Mouse (Mus musculus): Measurements from ENCODE around the gene Gm1043. TPM values are rescaled to one million over a fixed set of nuclear protein-coding genes. Genes with fewer than 3 reads are reported as not detected.

Gm1043 gene
- polyA plus RNA-seq, 1 experiment from 2014 or later = not detected

- no peaks in the 10 kb centered on the region; the same call in 1 of the 2 replicates for H3K27me3 ChIP-seq (replicated peaks)
- 72% methylated on average over 8 of the region's 8 CpGs for WGBS (ENCODE audit: insufficient replicate concordance)
- no peak overlapping the region for H3K9ac ChIP-seq
- ATAC-seq = no peak
- H3K4me1 ChIP-seq = peaks cover 6% of the 10 kb centered on the region; the same call in 1 of the 2 replicates
- no peak overlapping the region for H3K27ac ChIP-seq
- no peak overlapping the region for H3K4me3 ChIP-seq
- no peaks in the 10 kb centered on the region for H3K9me3 ChIP-seq (replicated peaks)
- no peaks in the 10 kb centered on the region for H3K36me3 ChIP-seq
- H3K4me2 ChIP-seq = no peak overlapping the region
Measured at GRCm38 (mm10) chr5:37196196-37196595, 111.0 kb downstream of the Gm1043 start.

- H3K4me2 ChIP-seq = no peak overlapping the region
- H3K4me3 ChIP-seq = no peak overlapping the region
- no peaks in the 10 kb centered on the region; the same call in 1 of the 2 replicates for H3K27me3 ChIP-seq (replicated peaks)
- H3K4me1 ChIP-seq = peaks cover 6% of the 10 kb centered on the region; the same call in 1 of the 2 replicates
- H3K36me3 ChIP-seq = no peaks in the 10 kb centered on the region
- no peaks in the 10 kb centered on the region for H3K9me3 ChIP-seq (replicated peaks)
- 56% methylated on average over 10 of the region's 10 CpGs for WGBS (ENCODE audit: insufficient replicate concordance)
- no peak for ATAC-seq
- no peak overlapping the region for H3K27ac ChIP-seq
- no peak overlapping the region for H3K9ac ChIP-seq
Measured at GRCm38 (mm10) chr5:37196666-37197250, 111.6 kb downstream of the Gm1043 start.

GRCm38 (mm10) chr5:37197423-37197822, 112.3 kb downstream of the Gm1043 start:
- Histone ChIP-seq H3K4me3 (no peak overlapping the region), H3K4me1 (peaks cover 6% of the 10 kb centered on the region; the same call in 1 of the 2 replicates), H3K9me3 (replicated peaks) (no peaks in the 10 kb centered on the region), H3K36me3 (no peaks in the 10 kb centered on the region), H3K27me3 (replicated peaks) (no peaks in the 10 kb centered on the region; the same call in 1 of the 2 replicates), H3K27ac (no peak overlapping the region), H3K9ac (no peak overlapping the region), H3K4me2 (no peak overlapping the region)
- ATAC-seq = no peak
- WGBS (ENCODE audit: insufficient replicate concordance) = 68% methylated on average over 3 of the region's 3 CpGs

DNA sequence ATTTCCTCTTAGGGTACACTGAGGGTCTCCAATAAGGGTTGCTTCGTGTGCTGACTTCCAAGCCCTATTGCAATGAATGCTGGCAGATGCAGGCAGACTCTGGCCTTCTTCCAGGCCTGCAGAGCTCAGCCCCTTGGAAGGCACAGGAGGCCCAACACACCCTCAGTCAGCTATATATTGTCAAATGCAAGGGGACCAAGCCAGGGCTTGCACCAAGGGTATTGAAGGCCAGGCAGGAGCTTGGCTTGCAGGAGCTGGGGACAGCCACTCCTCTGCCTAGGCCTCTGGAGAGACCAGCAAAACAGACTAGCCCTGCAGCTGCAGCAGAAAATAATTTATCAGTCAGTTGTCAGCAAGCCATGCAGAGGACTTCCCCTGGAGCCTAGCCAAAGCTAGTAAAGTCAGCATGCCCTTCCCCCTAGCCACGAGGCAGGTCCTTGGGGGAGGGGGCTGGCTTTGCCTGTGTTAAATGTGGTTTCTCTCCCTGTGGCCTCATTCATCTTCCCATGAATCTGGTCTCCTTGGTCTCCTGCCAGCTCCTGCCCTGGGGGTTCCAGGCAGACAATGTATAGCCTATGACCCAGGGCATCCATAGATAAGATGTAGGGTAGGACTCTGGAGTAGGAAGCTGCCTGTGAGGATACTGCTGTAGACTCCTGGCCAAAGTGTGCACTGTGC, 113.0 kb downstream of the Gm1043 start:
- H3K27ac ChIP-seq = no peak overlapping the region
- WGBS (ENCODE audit: insufficient replicate concordance) = 27% methylated on average over 2 of the region's 2 CpGs
- H3K4me3 ChIP-seq = no peak overlapping the region
- H3K4me2 ChIP-seq = no peak overlapping the region
- no peak overlapping the region for H3K9ac ChIP-seq
- no peaks in the 10 kb centered on the region for H3K9me3 ChIP-seq (replicated peaks)
- no peak for ATAC-seq
- H3K36me3 ChIP-seq = no peaks in the 10 kb centered on the region
- peaks cover 6% of the 10 kb centered on the region; the same call in 1 of the 2 replicates for H3K4me1 ChIP-seq
- H3K27me3 ChIP-seq (replicated peaks) = no peaks in the 10 kb centered on the region; the same call in 1 of the 2 replicates

DNA sequence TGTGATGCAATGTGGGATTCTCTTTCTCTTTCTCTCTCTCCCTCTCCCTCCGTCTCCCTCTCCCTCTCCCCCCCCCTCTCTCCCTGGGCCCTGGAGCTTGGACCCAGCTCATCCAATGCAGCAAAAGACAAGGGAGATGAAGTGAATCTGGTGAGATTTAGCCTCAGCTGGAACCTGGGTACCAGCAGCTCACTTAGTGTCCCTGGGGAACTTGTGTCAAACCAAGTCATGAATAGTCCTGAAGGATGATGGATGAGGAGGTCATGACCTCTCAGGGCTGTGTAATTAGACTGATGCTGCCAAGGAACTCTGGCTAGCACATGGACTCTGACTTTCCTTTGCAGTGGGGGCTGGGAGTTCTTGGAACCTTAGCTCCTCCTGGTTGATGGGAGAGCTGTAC, 117.1 kb downstream of the Gm1043 start:
- ATAC-seq = no peak

GRCm38 (mm10) chr5:37204886-37205285, 119.7 kb downstream of the Gm1043 start:
- no peak overlapping the region for H3K9ac ChIP-seq
- 64% methylated on average over 7 of the region's 7 CpGs for WGBS (ENCODE audit: insufficient replicate concordance)
- no peaks in the 10 kb centered on the region for H3K36me3 ChIP-seq
- no peak for ATAC-seq
- no peak overlapping the region for H3K27ac ChIP-seq
- no peaks in the 10 kb centered on the region for H3K27me3 ChIP-seq (replicated peaks)
- no peaks in the 10 kb centered on the region for H3K4me1 ChIP-seq
- no peak overlapping the region for H3K4me2 ChIP-seq
- H3K4me3 ChIP-seq = no peak overlapping the region
- no peaks in the 10 kb centered on the region for H3K9me3 ChIP-seq (replicated peaks)

More for the DNA sequence above, 117.1 kb downstream of the Gm1043 start:
- H3K27me3 ChIP-seq (replicated peaks) = no peaks in the 10 kb centered on the region
- no peak overlapping the region for H3K4me2 ChIP-seq
- H3K9me3 ChIP-seq (replicated peaks) = no peaks in the 10 kb centered on the region
- H3K4me3 ChIP-seq = no peak overlapping the region
- H3K9ac ChIP-seq = no peak overlapping the region
- no peaks in the 10 kb centered on the region for H3K36me3 ChIP-seq
- H3K27ac ChIP-seq = no peak overlapping the region
- peaks cover 6% of the 10 kb centered on the region; the same call in 1 of the 2 replicates for H3K4me1 ChIP-seq
- WGBS (ENCODE audit: insufficient replicate concordance) = 22% methylated on average over 1 of the region's 1 CpGs

GRCm38 (mm10) chr5:37205420-37205819, 120.2 kb downstream of the Gm1043 start:
- no peaks in the 10 kb centered on the region for H3K4me1 ChIP-seq
- 50% methylated on average over 1 of the region's 1 CpGs for WGBS (ENCODE audit: insufficient replicate concordance)
- H3K4me3 ChIP-seq = no peak overlapping the region
- H3K4me2 ChIP-seq = no peak overlapping the region
- no peaks in the 10 kb centered on the region for H3K27me3 ChIP-seq (replicated peaks)
- ATAC-seq = no peak
- no peak overlapping the region for H3K27ac ChIP-seq
- no peaks in the 10 kb centered on the region for H3K9me3 ChIP-seq (replicated peaks)
- no peaks in the 10 kb centered on the region for H3K36me3 ChIP-seq
- H3K9ac ChIP-seq = no peak overlapping the region

GRCm38 (mm10) chr5:37206364-37206763, 121.2 kb downstream of the Gm1043 start:
- Histone ChIP-seq H3K36me3 (no peaks in the 10 kb centered on the region), H3K27ac (no peak overlapping the region), H3K4me3 (no peak overlapping the region), H3K9ac (no peak overlapping the region), H3K9me3 (replicated peaks) (no peaks in the 10 kb centered on the region), H3K4me1 (no peaks in the 10 kb centered on the region), H3K4me2 (no peak overlapping the region), H3K27me3 (replicated peaks) (no peaks in the 10 kb centered on the region)
- no peak for ATAC-seq
- WGBS (ENCODE audit: insufficient replicate concordance) = 40% methylated on average over 2 of the region's 2 CpGs

GRCm38 (mm10) chr5:37212938-37213708, 128.0 kb downstream of the Gm1043 start:
- no peak overlapping the region for H3K9ac ChIP-seq
- 79% methylated on average over 9 of the region's 9 CpGs for WGBS (ENCODE audit: insufficient replicate concordance)

GRCm38 (mm10) chr5:37213709-37214103, 128.5 kb downstream of the Gm1043 start:
- Histone ChIP-seq H3K4me2 (no peak overlapping the region), H3K27ac (no peak overlapping the region), H3K36me3 (no peaks in the 10 kb centered on the region), H3K9ac (no peak overlapping the region), H3K27me3 (replicated peaks) (no peaks in the 10 kb centered on the region), H3K9me3 (replicated peaks) (no peaks in the 10 kb centered on the region), H3K4me3 (no peak overlapping the region), H3K4me1 (no peaks in the 10 kb centered on the region)
- no peak for ATAC-seq
- 50% methylated on average over 4 of the region's 4 CpGs for WGBS (ENCODE audit: insufficient replicate concordance)

More at GRCm38 (mm10) chr5:37212938-37213708, 128.0 kb downstream of the Gm1043 start:
- ATAC-seq = no peak
- Histone ChIP-seq H3K27ac (no peak overlapping the region), H3K27me3 (replicated peaks) (no peaks in the 10 kb centered on the region), H3K4me1 (no peaks in the 10 kb centered on the region), H3K9me3 (replicated peaks) (no peaks in the 10 kb centered on the region), H3K4me3 (no peak overlapping the region), H3K4me2 (no peak overlapping the region), H3K36me3 (no peaks in the 10 kb centered on the region)

- Histone ChIP-seq H3K9me3 (replicated peaks) (no peaks in the 10 kb centered on the region), H3K9ac (no peak overlapping the region), H3K36me3 (no peaks in the 10 kb centered on the region), H3K4me1 (no peaks in the 10 kb centered on the region), H3K27me3 (replicated peaks) (no peaks in the 10 kb centered on the region), H3K4me2 (no peak overlapping the region), H3K4me3 (no peak overlapping the region), H3K27ac (no peak overlapping the region)
- ATAC-seq = no peak
- 67% methylated on average over 6 of the region's 6 CpGs for WGBS (ENCODE audit: insufficient replicate concordance)
Measured at GRCm38 (mm10) chr5:37214614-37215013, 129.4 kb downstream of the Gm1043 start.

- no peak for ATAC-seq
- no peaks in the 10 kb centered on the region for H3K36me3 ChIP-seq
- H3K4me2 ChIP-seq = no peak overlapping the region
- 77% methylated on average over 7 of the region's 7 CpGs for WGBS (ENCODE audit: insufficient replicate concordance)
- H3K27me3 ChIP-seq (replicated peaks) = no peaks in the 10 kb centered on the region
- no peaks in the 10 kb centered on the region for H3K9me3 ChIP-seq (replicated peaks)
- no peak overlapping the region for H3K4me3 ChIP-seq
- no peak overlapping the region for H3K9ac ChIP-seq
- no peaks in the 10 kb centered on the region for H3K4me1 ChIP-seq
- no peak overlapping the region for H3K27ac ChIP-seq
Measured at GRCm38 (mm10) chr5:37215276-37215675, 130.1 kb downstream of the Gm1043 start.

Measured in liver, embryonic 12.5 days (tissue).